Mouse (Mus musculus): ENCODE results near the gene 4930558K02Rik. TPM values are rescaled to one million over a fixed set of nuclear protein-coding genes. Genes with fewer than 3 reads are reported as not detected.

The 4930558K02Rik gene
- polyA plus RNA-seq, 1 experiment from 2014 or later, result not detected

DNA sequence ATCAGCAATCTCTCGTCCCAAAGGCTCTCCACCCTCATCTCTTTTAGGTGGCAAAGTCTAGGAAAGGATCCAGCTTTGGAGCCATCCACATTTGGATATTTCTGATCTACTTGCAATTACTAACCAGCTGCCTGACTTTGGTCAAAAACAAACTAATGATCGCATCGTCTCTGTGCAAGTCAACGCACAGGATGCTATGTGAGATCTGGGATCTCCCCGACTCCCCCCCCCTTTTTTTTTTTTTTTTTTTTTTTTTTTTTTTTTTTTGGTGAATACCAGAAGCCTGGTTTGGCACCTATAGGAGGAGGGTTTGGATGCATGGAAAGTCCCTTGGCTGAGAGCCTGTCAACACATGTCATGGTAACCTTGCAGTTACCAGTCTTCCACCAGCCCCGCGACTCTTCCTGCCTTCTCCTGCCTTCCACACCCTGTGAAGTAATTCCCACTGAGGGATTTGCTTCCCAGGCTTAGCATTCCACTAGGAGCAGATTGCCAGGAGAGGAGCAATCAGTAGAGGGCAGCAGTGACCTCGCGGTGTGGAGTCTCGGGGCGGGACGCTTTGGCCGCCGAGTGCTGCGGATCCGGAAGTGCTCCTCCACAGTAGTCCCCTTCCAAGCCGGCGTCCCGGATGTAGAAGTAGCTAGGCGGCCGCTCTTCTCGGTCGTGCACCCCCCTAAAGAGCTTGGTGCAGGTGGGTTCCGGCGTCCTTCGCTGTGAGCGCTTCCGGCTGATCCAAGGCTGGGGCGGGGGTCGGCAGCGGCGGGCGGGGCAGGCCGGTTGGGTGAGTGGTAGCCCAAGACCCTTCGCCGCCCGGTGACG is 10.6 kb downstream of the 4930558K02Rik start, which contains the start of gene Pigc:
Gene Pigc, plus strand, starts transcription at position 598 of the 819 bp plus-strand sequence.
- ATAC-seq, result peak; percentile 99
- peaks cover 24% of the 10 kb centered on the region for H3K4me1 ChIP-seq (replicated peaks)
- peak within 1 kb of the TSS; percentile 82 for H3K9ac ChIP-seq (replicated peaks)
- WGBS, result 4% methylated on average over 37 of the region's 38 CpGs
- peak within 1 kb of the TSS; percentile 68 for H3K4me2 ChIP-seq (replicated peaks)
- H3K4me3 ChIP-seq (replicated peaks), result peak within 1 kb of the TSS; percentile 65
- H3K36me3 ChIP-seq, result peaks cover 5% of the 10 kb centered on the region; the same call in 1 of the 2 replicates
- H3K27me3 ChIP-seq, result peaks cover 12% of the 10 kb centered on the region; the same call in 1 of the 2 replicates
- no peaks in the 10 kb centered on the region for H3K9me3 ChIP-seq
- peak within 1 kb of the TSS; percentile 79 for H3K27ac ChIP-seq

DNA sequence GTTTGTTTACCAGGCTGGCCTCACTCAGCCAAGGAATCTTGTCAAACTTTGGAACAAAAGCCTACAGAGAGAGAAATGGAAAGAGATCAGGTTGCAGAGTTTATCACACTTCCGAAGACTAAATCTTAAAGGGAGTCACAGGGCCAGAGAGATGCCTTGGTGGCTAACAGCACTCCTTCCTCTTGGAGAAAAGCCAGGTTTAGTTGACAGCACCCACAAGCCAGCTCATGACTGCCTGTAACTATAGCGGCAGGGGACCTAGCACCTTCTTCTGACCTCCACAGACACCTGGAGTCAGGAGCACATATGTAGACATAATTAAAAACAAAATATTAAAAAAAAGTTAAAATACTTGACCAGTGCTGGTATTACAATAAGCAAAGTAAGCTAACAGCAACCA is 11.5 kb downstream of the 4930558K02Rik start:
- no peak overlapping the region for H3K9ac ChIP-seq (replicated peaks)
- H3K4me2 ChIP-seq (replicated peaks), result no peak overlapping the region
- no peak overlapping the region for H3K4me3 ChIP-seq (replicated peaks)
- H3K36me3 ChIP-seq, result peaks cover 5% of the 10 kb centered on the region; the same call in 1 of the 2 replicates
- ATAC-seq, result no peak
- no peak overlapping the region for H3K27ac ChIP-seq
- 90% methylated on average over 2 of the region's 2 CpGs for WGBS
- no peaks in the 10 kb centered on the region for H3K9me3 ChIP-seq
- H3K27me3 ChIP-seq, result peaks cover 12% of the 10 kb centered on the region; the same call in 1 of the 2 replicates
- peaks cover 19% of the 10 kb centered on the region for H3K4me1 ChIP-seq (replicated peaks)

DNA sequence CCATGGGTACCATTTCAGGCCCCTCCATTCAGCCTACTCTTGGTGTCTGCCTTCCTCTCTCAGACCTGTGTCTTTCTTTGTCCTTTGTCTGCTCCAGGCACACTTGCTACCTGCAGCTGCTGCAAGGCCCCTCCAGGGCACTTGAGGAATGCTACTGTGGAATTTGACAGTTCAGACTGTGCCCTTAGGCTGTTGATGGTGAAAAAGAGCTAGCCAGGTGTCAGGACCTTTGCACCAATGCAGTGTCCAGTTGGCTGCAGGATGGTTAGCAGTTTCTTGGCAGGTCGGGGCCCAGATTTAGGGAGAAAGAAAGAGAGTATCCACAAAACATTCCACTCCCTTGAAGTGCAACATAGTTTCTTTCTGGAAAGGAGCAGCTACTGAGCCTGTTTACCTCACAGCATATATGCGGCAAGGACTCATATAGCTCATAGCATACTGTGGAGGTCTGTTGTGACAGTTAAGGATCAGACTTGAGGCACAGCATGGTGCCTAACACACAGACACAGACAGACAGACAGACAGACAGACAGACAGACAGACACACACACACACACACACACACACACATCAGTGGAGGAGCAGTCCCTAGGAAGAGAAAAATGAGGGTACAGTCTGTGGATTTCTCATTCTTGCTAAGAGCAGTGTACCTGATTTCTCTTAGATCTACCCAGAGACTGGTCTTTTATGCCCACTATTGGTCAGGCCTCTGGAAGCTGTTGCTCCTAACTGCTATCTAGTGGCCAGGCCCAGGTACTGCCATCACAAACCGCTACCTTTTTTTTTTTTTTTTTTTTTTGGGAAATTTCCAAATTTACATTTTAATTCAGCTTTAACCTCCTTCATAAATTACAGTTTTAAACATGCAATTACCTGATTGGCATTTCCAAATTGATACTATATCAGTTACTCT is 16.7 kb downstream of the 4930558K02Rik start:
- H3K9ac ChIP-seq (replicated peaks), result no peak overlapping the region; the same call in 1 of the 2 replicates
- H3K9me3 ChIP-seq, result no peaks in the 10 kb centered on the region
- no peaks in the 10 kb centered on the region for H3K4me1 ChIP-seq (replicated peaks)
- H3K4me3 ChIP-seq (replicated peaks), result no peak overlapping the region
- no peak overlapping the region for H3K4me2 ChIP-seq (replicated peaks)
- no peaks in the 10 kb centered on the region for H3K36me3 ChIP-seq
- 55% methylated on average over 3 of the region's 3 CpGs for WGBS
- H3K27ac ChIP-seq, result no peak overlapping the region
- H3K27me3 ChIP-seq, result peaks cover 12% of the 10 kb centered on the region; the same call in 1 of the 2 replicates
- peak; percentile 79; the same call in 1 of the 2 replicates for ATAC-seq

DNA sequence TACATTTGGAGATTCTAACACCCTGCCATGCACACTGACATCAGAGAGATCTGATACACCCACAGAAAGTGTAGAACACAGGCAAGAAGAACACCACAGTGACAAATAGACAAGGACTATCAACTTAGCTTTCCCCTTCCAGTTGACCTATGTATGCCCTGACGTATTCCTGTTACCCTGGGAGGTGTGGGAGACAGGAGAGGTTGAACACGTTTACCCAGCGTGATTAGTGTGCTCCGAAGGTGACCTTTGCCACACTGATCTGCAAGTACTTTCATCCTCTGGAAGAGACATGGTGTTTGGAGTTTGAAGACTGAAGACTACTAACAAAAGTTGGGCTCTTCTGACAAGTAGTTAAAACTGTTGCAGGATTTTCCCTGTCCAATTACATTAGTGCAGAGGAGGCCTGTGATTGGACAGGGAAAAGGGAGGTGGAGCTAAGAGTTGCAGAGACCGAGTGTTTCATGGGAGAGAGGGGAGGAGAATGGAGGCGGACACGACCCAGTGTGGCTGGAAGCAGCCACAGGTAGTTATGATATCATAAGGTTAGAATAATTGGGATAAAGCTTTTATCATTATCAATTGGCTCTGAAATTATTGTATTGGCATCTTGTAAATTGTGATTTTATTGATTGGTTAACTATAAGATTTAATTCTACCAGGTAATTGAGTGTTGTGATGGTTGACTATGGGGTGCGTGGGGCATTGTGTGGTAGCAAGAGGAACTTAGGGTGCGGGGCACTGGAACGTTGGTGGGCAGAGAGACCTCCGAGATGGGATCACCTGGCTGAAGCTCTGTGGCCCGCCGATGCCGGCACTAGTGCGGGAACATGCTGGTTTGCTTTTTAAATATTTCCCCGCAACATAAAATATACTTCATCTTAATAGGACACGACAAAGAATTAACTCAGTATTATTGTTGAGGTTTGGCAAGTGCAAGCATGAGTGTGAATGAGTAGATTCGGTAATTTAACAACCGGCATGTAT is 21.2 kb downstream of the 4930558K02Rik start:
- no peak overlapping the region for H3K4me3 ChIP-seq (replicated peaks)
- no peaks in the 10 kb centered on the region for H3K9me3 ChIP-seq
- H3K4me1 ChIP-seq (replicated peaks), result no peaks in the 10 kb centered on the region
- H3K4me2 ChIP-seq (replicated peaks), result no peak overlapping the region
- no peaks in the 10 kb centered on the region for H3K36me3 ChIP-seq
- no peak overlapping the region for H3K27ac ChIP-seq
- no peaks in the 10 kb centered on the region for H3K27me3 ChIP-seq
- ATAC-seq, result no peak
- H3K9ac ChIP-seq (replicated peaks), result no peak overlapping the region
- 85% methylated on average over 19 of the region's 19 CpGs for WGBS

DNA sequence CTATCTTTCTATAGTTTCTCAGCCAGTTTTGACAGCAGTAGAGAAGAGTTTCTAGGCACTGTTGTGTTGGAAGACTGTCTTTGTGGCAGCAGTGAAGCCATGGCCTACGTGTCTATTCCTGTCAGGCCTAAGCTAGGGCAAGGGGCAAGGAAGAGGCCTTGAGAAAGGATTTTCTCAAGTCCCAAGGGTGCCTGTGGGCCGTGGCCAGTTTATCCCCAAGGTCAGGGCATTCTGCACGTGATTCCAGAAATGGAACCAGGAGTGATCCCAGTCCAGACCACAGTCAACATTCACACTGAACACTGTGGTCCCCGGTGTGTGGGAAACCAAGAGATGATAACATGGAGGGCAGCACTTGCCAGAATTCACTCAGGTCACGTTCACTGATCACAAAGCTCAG is 23.6 kb downstream of the 4930558K02Rik start:
- WGBS, result 73% methylated on average over 5 of the region's 5 CpGs
- no peaks in the 10 kb centered on the region for H3K36me3 ChIP-seq
- no peaks in the 10 kb centered on the region for H3K4me1 ChIP-seq (replicated peaks)
- ATAC-seq, result no peak
- no peak overlapping the region for H3K4me2 ChIP-seq (replicated peaks)
- no peak overlapping the region for H3K9ac ChIP-seq (replicated peaks)
- no peak overlapping the region for H3K4me3 ChIP-seq (replicated peaks)
- no peak overlapping the region for H3K27ac ChIP-seq
- H3K9me3 ChIP-seq, result no peaks in the 10 kb centered on the region
- H3K27me3 ChIP-seq, result no peaks in the 10 kb centered on the region

DNA sequence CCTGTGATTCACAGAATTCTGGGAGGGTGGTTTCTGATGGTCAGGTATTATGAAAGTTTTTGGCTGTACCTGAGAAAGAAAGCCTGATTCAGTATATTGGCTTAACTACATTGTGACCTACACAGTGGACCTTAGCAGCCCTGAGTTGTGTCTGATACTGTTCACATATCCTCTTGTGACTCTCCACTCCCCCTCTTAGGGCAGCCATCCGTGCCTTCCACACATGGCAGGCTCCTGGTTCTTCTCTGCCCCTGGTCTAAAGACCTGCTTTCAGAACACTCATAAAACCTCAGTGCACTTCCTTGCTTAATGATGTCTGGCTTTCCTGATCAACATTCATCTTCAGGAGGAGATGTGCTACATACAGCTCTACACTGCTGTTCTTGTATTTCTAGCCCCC is 26.8 kb downstream of the 4930558K02Rik start:
- ATAC-seq, result no peak
- H3K27me3 ChIP-seq, result no peaks in the 10 kb centered on the region
- no peaks in the 10 kb centered on the region for H3K36me3 ChIP-seq
- WGBS, result 50% methylated on average over 1 of the region's 1 CpGs
- no peak overlapping the region for H3K9ac ChIP-seq (replicated peaks)
- no peak overlapping the region for H3K4me2 ChIP-seq (replicated peaks)
- H3K4me1 ChIP-seq (replicated peaks), result no peaks in the 10 kb centered on the region
- no peak overlapping the region for H3K27ac ChIP-seq
- no peak overlapping the region for H3K4me3 ChIP-seq (replicated peaks)
- H3K9me3 ChIP-seq, result no peaks in the 10 kb centered on the region

DNA sequence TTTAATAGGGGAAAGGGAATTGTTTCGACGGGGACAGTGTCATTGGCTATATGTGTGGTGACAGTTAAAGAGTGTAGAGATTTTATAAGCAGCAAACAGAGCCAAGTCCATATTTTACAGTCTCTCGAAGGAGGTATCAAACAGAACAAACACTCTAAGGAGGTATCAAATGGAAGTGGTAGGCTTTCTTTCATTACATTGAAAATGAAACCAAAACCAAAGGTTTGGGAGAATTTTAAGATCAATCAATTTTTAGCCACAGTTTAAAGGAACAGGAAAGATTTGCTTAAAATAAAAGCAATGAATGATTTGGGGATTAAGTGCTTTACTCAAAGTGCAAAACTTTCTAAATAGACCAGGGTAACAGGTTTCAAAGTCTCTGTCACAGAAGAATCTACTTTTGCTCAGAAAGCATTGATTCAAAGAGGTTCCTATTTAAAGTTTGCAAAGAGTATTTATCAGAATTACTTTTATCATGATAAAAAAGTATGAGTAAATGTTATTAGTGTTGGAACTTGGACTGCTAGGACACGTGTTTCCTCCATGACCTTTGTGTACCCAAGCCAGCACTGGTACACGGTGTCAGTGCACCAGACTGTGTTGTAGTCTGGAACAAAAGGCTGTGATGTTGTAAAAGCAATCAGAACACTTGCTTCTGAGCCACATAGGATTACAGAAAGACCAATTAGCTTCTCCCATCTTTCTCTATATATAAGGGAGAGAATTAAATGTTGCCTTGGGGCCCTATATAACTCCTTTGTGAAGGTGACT is 28.2 kb downstream of the 4930558K02Rik start:
- 79% methylated on average over 5 of the region's 5 CpGs for WGBS
- Histone ChIP-seq H3K27me3 (no peaks in the 10 kb centered on the region), H3K4me2 (replicated peaks) (no peak overlapping the region), H3K9me3 (no peaks in the 10 kb centered on the region), H3K4me3 (replicated peaks) (no peak overlapping the region), H3K9ac (replicated peaks) (no peak overlapping the region), H3K4me1 (replicated peaks) (no peaks in the 10 kb centered on the region), H3K27ac (no peak overlapping the region), H3K36me3 (no peaks in the 10 kb centered on the region)
- ATAC-seq, result no peak

DNA sequence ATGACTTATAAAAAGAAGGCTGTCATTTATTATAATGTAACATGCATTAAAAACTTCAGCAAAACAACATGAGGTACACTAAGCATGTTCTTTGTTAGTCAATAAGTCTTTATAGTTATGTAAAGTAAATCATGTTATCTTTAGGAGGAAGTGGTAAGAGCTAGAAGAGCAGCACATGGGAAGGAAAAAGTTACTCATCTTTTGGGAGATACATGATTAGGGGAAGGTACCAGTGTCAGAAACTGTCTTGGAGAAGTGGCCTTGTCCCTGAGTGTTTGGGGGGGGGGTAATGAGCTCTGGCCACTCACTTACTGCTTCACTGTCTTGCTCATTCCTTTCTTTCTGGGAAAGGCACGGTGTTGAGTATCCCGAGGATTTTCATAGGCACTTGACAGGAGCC is 37.4 kb downstream of the 4930558K02Rik start:
- ATAC-seq, result no peak
- no peak overlapping the region for H3K27ac ChIP-seq
- no peaks in the 10 kb centered on the region for H3K36me3 ChIP-seq
- H3K27me3 ChIP-seq, result no peaks in the 10 kb centered on the region
- no peak overlapping the region for H3K9ac ChIP-seq (replicated peaks)
- H3K4me2 ChIP-seq (replicated peaks), result no peak overlapping the region
- H3K4me3 ChIP-seq (replicated peaks), result no peak overlapping the region
- 87% methylated on average over 2 of the region's 2 CpGs for WGBS
- H3K4me1 ChIP-seq (replicated peaks), result no peaks in the 10 kb centered on the region
- H3K9me3 ChIP-seq, result no peaks in the 10 kb centered on the region

DNA sequence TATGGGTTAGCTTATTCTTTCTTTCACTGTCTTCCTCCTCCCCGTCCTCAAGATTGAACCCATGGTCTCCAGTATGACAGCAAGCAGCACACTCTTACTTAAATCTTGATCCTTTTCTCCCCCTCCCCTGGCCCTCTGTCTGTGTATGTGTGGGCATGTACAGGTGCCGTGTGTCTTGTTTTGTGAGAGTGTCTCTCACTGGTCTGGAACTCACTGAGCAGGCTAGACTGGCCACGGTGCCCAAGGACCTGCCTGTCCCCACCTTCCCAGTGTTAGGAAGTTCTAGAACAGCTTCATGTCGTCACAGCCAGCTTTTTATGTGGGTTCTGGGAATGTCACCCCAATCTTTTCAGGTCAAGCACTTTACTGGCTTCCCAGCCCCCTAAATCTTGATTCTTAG is 47.1 kb downstream of the 4930558K02Rik start:
- ATAC-seq, result no peak
- Histone ChIP-seq H3K9ac (replicated peaks) (no peak overlapping the region), H3K4me2 (replicated peaks) (no peak overlapping the region), H3K36me3 (no peaks in the 10 kb centered on the region), H3K4me3 (replicated peaks) (no peak overlapping the region), H3K9me3 (no peaks in the 10 kb centered on the region), H3K4me1 (replicated peaks) (no peaks in the 10 kb centered on the region), H3K27ac (no peak overlapping the region), H3K27me3 (no peaks in the 10 kb centered on the region)
- WGBS, result 89% methylated on average over 4 of the region's 4 CpGs

DNA sequence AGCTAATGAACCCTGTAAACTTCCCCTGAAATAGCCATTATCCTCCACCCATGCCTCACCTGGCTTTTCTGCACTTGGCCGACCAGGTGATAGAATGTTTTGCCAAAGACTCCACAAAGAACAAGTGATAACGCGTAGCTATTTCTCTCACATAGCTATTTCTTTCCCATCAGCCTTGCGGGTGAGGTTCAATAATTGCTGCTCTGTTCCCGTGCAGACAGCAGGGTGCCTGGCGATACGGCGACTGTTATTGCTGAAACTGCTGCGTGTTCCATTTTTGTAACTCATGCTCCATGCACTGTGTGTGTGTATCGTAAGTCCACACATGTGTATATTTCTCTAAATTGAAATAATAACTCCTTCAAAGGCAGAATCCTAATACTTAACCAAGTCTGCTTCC is 47.6 kb downstream of the 4930558K02Rik start:
- no peak for ATAC-seq
- H3K4me1 ChIP-seq (replicated peaks), result no peaks in the 10 kb centered on the region
- H3K36me3 ChIP-seq, result no peaks in the 10 kb centered on the region
- no peak overlapping the region for H3K27ac ChIP-seq
- H3K4me2 ChIP-seq (replicated peaks), result no peak overlapping the region
- no peaks in the 10 kb centered on the region for H3K9me3 ChIP-seq
- H3K4me3 ChIP-seq (replicated peaks), result no peak overlapping the region
- 87% methylated on average over 10 of the region's 10 CpGs for WGBS
- H3K27me3 ChIP-seq, result no peaks in the 10 kb centered on the region
- no peak overlapping the region for H3K9ac ChIP-seq (replicated peaks)

DNA sequence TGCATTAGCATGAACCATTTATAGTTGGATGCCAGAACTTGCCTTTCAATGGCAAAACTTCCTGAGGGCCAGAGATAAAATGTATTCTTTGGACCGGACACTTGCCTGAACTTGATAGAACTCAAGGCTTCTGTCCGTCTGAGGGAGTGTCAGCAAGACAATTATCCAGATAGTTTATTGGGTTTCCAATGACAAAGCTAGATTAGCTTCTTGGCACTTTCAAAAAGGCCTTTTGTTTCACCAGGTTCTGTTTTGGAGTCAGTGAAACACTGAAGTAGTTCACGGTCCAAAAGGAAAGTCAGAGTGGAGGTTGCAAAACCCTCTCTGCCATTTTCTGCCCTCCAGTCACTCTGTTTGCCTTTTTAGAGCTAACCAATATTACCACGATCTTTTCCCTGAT is 48.1 kb downstream of the 4930558K02Rik start:
- H3K27ac ChIP-seq, result no peak overlapping the region
- no peak for ATAC-seq
- no peaks in the 10 kb centered on the region for H3K27me3 ChIP-seq
- no peak overlapping the region for H3K4me3 ChIP-seq (replicated peaks)
- 73% methylated on average over 4 of the region's 4 CpGs for WGBS
- H3K36me3 ChIP-seq, result no peaks in the 10 kb centered on the region
- H3K9me3 ChIP-seq, result no peaks in the 10 kb centered on the region
- H3K4me1 ChIP-seq (replicated peaks), result no peaks in the 10 kb centered on the region
- no peak overlapping the region for H3K9ac ChIP-seq (replicated peaks)
- no peak overlapping the region for H3K4me2 ChIP-seq (replicated peaks)

Data from midbrain, embryonic 13.5 days (tissue).